Mouse (Mus musculus) cortical plate, adult 2 months (tissue): ENCODE measurements around the gene Slc44a5.

Source experiments
- CTCF ChIP-seq: fragments of 200-500 bp; IDR thresholded peaks from 2 replicates; pipeline ENCODE4 v1.5.1; 2011; ENCODE audit warnings: mild to moderate bottlenecking, control low read depth, low read length; ENCODE audit not compliant: insufficient read depth; ENCODE audit errors: extremely low read depth
- POLR2A ChIP-seq: fragments of 200-500 bp; IDR thresholded peaks from 2 replicates; pipeline ENCODE4 v1.6.1; 2011; ENCODE audit warnings: mild to moderate bottlenecking, low read length, control low read depth; ENCODE audit not compliant: insufficient read depth; ENCODE audit errors: extremely low read depth

- no peak for TF ChIP-seq POLR2A
- no peak for TF ChIP-seq CTCF
These were observed 301.4 kb downstream of the Slc44a5 start for GRCm38 (mm10) chr3:154274681-154275080.
